Mouse (Mus musculus): ENCODE data around the gene Slc2a1.

DNA sequence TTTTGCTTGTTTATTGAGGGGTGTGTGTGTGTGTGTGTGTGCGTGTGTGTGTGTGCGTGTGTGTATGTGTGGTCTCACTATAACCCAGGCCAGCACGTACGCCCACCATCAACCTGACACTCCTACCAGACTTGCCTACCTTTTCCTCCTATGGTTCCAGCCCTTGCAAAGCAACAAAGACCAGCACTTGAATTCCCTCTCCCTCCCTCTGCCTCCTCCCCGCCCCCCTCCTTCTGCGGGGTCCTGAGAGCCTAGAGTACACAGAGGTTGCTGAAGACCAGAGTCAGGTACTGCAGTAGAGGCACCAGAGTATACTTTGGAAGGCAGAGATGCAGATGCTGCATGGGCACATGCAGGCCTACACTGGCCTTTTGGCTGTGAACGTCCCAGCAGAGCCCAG lies 33.2 kb upstream of the Slc2a1 start:
- TF ChIP-seq CTCF (IDR thresholded peaks at IDR 0.05; ENCODE audit: low read depth, low read length) (no peak), POLR2A (IDR thresholded peaks at IDR 0.05; ENCODE audit: extremely low read depth, insufficient read depth, low read length) (no peak)

All from liver, adult 2 months (tissue).